Mouse (Mus musculus): ENCODE measurements around the gene Sema5a.

Sema5a gene

DNA sequence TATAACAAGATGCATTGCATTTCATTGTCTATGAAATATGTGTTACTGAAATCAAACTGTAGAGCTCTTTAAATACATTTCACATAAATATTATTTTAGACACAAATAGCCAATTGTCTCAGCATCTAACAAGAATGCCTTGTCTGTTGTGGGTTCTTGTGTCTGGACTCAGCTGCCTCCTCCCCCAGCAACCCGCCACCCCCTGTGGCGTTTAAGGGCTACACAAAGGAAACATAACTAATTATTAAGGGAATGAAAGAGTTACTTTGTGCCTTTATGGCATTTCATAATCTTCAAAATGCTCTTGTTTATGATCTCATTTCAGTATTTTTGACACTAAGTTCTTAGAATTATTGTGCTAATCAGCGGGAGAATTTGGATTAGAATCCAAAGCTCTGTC is 298.6 kb downstream of the Sema5a start:
- DNase-seq (ENCODE audit: low spot score in 2 of 2) = no peak

- DNase-seq (ENCODE audit: low spot score in 2 of 2) = no peak
Measured at GRCm38 (mm10) chr15:32545455-32545854, 300.8 kb downstream of the Sema5a start.

GRCm38 (mm10) chr15:32546746-32547145 is 302.1 kb downstream of the Sema5a start:
- no peak for DNase-seq (ENCODE audit: low spot score in 2 of 2)

GRCm38 (mm10) chr15:32558925-32559324 is 314.3 kb downstream of the Sema5a start:
- DNase-seq (ENCODE audit: low spot score in 2 of 2) = no peak

GRCm38 (mm10) chr15:32562600-32562999 is 318.0 kb downstream of the Sema5a start:
- no peak for DNase-seq (ENCODE audit: low spot score in 2 of 2)

DNA sequence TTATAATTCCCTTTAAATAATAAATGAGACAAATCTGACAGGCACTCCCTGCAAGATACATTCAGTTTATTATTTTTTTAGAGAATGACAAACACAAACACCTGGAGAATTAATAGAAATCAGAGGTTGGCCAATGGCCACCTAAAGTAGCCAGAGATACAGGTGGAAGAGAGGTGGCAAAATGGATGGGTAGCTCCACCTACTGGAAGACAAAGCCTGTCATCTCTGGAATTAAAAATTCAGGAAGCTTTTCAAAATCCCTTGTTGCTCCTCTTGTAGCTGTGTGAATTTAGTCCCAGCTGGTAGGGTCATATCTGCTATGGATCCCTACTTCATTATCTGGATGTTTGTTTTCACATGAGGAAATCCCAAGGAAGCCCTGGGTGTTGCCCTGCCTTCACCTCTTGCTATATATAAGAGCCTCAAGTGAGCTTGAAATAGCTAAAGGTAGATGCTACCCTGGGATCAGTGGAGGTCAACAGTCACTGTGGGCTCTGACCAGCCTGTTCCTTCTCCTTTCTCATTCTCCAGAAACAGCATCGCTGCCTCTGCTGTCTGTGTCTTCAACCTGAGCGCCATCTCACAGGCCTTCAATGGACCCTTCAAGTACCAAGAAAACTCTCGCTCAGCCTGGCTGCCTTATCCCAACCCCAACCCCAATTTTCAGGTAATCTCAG is 323.7 kb downstream of the Sema5a start:
- DNase-seq (ENCODE audit: low spot score in 2 of 2) = no peak

DNA sequence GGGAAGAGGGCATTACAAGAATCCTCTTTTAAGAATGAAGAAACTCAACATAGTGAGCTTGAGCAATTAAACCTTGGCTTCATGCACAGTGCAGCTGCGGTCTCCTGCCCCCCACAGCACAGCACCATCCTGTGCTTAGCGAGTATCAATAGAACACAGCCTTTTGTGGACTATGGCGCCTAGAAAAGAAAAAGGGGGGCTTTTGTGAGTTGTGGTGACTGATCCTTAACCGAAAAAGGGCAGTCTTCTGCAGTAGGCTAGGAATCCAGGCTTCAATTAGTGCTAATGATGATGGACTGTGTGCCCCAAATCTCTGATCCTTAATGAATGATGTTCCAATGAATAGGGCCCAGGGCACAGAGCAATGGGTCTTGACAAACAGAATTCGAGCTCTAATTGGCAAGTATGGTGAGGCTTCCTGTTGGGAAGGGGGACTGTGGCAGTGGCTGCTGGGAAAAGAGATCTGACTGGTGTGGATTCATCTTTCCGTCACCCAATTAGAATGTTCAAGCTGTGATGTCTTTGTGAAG is 324.3 kb downstream of the Sema5a start:
- no peak for DNase-seq (ENCODE audit: low spot score in 2 of 2)

DNA sequence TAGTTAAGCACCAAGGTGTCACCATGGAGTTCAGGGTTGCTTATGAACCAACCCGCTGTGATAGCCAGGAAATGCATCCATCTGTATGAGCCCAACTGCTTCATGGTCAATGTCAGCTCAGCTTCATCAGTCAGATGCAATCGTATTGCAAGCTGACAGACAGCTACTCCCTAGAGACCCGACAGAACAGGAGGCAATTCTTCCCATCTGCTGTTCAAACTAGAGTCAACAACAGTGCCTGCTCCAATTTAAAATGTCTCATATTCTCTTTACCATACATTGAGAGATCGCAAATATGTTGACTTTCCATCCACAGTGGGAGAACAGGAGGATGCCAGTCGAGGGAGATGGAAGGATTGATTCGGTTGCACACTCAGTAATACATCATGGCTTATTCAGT is 329.7 kb downstream of the Sema5a start:
- no peak for DNase-seq (ENCODE audit: low spot score in 2 of 2)

- DNase-seq (ENCODE audit: low spot score in 2 of 2) = no peak
Measured at GRCm38 (mm10) chr15:32575212-32575611, 330.6 kb downstream of the Sema5a start.

- no peak for DNase-seq (ENCODE audit: low spot score in 2 of 2)
Measured at GRCm38 (mm10) chr15:32579351-32579750, 334.7 kb downstream of the Sema5a start.

GRCm38 (mm10) chr15:32590641-32591040 is 346.0 kb downstream of the Sema5a start:
- DNase-seq (ENCODE audit: low spot score in 2 of 2) = no peak

DNA sequence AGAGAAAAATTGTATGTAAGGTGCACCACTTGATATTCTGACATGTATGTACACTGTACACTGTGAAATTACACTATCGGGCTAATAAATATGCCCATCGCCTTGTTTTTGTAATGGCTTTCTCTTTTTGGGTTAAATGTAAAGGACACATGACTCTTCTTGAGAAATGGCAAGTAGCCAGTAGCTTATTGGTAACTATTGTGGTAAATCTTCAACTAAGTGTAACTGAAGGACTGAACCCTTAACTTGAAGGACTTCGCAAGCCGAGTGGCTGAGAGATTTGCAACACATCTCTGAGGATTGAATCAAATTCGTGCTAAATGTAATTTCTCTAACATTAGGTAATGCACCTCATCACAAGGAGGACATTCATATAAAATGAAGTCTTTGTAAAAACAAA is 349.1 kb downstream of the Sema5a start:
- DNase-seq (ENCODE audit: low spot score in 2 of 2) = no peak

GRCm38 (mm10) chr15:32596574-32596973 is 352.0 kb downstream of the Sema5a start:
- DNase-seq (ENCODE audit: low spot score in 2 of 2) = no peak

- DNase-seq (ENCODE audit: low spot score in 2 of 2) = no peak
Measured at GRCm38 (mm10) chr15:32597189-32597588, 352.6 kb downstream of the Sema5a start.

GRCm38 (mm10) chr15:32607236-32607635 is 362.6 kb downstream of the Sema5a start:
- no peak for DNase-seq (ENCODE audit: low spot score in 2 of 2)

- DNase-seq (ENCODE audit: low spot score in 2 of 2) = no peak
Measured at GRCm38 (mm10) chr15:32610776-32611175, 366.2 kb downstream of the Sema5a start.

- DNase-seq (ENCODE audit: low spot score in 2 of 2) = no peak
Measured at GRCm38 (mm10) chr15:32611201-32611600, 366.6 kb downstream of the Sema5a start.

- no peak for DNase-seq (ENCODE audit: low spot score in 2 of 2)
Measured at GRCm38 (mm10) chr15:32613718-32614117, 369.1 kb downstream of the Sema5a start.

DNA sequence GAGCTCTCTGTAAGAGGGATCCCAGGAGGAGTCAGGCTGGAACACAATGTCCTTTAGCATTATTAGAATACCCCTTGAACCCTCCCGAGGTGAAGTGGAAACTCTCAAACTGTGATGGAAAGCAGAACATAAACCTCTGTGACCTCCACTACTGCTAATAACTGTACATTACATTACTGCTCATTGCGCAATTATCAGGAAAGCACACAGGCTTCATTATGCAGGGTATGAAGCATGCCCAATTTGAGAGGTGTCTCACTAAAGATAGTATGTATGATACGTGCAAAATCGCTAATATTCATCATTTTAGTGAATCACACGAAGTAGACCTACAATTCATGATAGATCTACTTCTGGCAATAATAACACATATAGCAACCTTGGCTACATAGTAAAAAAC is 371.2 kb downstream of the Sema5a start:
- no peak for DNase-seq (ENCODE audit: low spot score in 2 of 2)

DNA sequence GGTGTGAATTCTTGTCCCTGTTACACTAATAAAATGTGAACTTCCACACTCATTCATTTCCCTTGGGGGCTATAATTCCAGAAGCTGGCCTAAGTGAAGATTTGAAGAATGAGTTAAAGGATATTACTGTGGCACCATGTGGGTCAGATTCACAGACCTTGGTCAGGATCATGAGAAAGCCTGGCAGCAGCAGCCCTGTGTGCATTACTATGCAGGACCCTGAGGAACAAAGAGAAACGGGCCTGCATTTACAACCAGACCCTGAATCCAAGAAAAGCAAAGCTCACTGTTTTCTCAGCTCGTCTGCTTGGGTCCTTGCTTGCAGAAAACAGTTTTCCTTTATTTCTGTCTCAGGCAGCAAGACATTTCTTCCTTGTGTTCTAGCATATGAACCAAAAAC is 374.6 kb downstream of the Sema5a start:
- DNase-seq (ENCODE audit: low spot score in 2 of 2) = no peak

DNA sequence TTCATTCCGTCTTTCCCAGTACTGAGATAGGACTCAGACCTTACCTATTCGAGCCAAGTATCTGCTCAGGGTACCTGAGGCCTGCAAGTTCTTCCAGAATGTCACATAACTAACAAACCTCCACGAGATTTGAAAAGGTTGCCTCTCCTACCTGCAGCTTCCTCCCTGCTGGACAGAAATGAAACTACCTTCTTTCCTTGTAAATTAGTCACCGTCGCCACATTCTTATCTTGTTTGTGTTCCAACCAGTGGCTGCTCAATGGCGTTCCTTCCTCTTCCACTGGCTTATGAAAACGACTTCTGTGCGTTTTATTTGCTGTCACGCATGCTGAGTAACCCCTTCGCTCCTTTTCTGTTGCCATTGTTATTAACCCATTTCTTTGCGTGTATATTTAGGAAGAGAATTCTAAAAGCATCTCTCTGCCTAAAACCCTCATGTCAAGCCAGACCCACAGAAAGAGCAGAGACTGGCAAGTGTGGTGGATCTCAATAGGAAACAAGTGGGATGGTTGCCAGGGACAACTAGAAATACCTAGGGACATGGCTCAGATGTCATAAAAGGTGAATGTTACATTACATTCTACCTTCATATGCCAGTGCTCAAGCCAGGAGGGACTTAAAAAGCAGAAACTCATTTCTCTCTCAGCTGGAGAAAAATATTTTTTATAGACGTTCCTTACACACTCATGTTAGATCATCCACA is 378.6 kb downstream of the Sema5a start:
- no peak for DNase-seq (ENCODE audit: low spot score in 2 of 2)

GRCm38 (mm10) chr15:32624106-32624505 is 379.5 kb downstream of the Sema5a start:
- DNase-seq (ENCODE audit: low spot score in 2 of 2) = no peak

DNA sequence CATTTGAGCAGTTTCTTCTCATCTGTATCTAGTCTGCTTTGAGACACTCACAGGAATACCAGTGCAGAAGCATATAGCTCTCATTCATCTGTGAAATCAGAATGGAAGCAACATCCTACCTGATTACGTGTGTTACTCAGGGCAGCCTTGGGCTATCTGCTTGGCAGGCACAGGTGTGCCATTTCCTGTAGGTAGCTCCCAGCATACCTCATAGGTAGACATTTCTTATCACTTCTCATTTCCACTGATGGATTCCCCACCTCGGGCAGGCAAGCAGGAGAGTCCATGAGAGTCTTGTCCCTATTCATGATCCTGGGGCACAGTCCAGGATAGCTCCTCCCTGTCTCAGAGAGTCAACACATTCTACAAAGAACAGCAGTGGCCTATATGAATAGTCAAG is 381.4 kb downstream of the Sema5a start:
- DNase-seq (ENCODE audit: low spot score in 2 of 2) = no peak
